Mouse (Mus musculus): Measurements from ENCODE around the gene Gm6685. TPM values are rescaled to one million over a fixed set of nuclear protein-coding genes. Genes with fewer than 3 reads are reported as not detected.
A peak's percentile ranks its signal among the peaks of the same experiment; 100 is the strongest.
"Not testable (repeated sequence)": the region's sequence is repeated elsewhere in the genome, so short reads cannot be mapped to it uniquely, and the experiment has no call there.

Gm6685 gene
- total RNA-seq (2021), result 1 to 10 TPM; 4.2 to 5.0 TPM
- long read RNA-seq, experiment 1, result 0 reads
- long read RNA-seq, experiment 2, result 0 reads

DNA sequence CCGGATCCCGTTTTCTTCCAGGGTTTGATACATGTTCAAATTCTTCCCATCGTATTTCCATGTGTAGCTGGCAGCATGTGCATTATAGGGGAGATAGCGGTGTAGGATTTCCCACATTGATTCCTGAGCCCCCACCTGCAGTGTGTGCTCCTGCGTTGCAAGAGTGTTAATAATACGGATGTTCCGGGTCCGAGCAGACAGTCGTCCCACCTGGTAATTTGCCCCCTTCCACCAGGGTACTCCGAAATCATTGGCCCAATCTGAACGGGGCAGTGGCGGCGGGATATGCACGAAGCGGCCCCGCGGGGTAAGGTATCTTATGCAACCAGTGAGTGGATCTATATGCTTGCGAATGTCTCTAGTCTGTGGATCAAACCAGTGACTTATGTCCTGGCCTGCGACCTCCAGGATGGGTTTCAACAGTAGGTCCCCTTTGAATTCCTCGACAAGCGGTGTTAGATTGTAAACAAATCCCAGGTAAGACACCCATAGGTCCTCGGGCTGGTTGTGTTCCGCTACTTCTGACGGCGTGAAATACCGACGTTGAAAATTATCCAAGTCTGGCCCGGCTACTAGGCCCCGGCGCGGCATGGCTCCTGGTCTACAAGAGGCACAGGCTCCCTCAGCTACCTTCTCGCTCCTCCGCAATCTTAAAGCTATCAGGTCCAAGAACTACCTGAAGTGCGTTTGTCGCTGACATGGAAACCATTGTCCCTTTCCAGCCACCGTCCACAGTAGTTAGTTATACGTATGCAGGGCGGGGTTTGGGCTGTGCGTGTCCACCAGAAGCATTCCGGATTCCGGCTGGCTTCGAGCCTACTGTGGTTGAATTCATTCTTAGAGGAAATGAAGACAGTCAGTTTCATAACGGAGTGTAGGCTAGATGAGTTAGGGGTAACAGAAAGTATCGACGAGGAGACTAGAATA is at the start of gene Gm6685:
Gene Gm6685 (minus strand): TSS at position 644 of the 927 bp plus-strand sequence.
- DNase-seq (ENCODE audit: low spot score), result not testable (repeated sequence)

DNA sequence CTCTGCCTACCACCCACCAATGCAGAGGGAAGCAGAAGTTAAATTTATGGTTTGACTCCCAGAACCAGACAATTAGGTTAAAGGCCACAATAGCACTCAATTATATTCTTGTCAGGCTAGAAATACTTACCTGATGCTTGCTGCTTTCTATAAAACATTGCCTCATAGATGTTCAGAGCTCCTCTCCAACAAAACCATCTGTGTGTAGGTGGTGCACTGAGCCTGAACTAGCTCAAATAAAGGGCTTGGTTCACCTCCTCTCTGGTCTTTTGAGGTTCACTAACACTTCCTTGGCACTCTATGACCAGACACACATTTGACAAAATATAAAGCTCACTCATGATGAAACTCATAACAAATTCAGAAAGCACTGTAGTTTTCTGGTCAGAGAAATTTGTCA is 36.2 kb upstream of the Gm6685 start:
- no peak for DNase-seq (ENCODE audit: low spot score)

DNA sequence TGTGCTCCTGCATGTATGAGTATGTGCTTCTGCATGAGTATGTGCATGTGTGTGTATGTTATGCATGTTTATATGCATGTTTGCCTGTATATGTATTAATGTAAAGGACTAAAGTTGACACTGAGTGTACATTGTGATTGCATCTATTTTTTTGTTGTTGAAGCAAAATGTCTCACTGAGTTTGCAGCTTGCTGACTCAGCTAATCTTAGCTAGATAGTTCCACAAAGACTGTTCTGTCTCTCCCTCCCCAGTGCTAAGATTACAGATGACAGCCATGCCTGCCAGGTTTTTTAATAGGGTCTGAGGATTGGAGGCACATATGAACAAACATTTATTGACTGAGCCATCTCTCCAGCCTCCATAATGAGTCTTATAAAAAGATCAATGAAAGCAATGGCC is 35.0 kb upstream of the Gm6685 start:
- DNase-seq (ENCODE audit: low spot score), result no peak

DNA sequence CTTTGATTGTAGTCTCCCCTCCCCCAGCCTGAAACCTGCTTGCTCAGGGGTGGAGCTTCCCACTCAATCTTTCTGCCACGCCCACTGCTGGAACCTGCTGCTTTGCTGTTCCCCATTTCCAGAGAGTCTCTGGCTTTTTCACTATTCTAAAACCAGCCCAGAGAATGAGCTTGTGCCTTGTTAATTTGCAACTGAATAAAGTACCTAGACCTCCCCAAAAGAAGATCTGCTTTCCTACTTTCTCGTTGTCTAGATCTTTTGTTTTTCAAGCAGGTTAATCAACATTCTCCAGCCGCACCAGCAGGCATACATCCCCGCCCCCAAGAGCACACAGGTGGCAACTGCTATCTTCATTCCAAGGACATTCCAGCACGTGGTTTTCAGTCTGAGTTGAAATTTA is 31.7 kb upstream of the Gm6685 start:
- not testable (repeated sequence) for DNase-seq (ENCODE audit: low spot score)

DNA sequence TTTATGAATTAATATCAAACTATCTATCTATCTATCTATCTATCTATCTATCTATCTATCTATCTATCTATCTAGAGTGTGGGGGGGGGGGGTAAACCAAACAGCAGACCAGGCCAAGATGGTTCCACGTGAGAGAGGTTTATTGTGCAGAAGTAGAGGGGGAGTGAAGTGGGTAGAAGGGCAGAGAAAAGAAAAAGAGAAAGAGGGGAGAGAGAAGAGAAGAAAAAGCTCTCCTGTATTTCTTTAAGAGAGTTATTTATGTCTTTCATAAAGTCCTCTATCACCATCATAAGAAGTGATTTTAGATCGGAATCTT is 26.2 kb upstream of the Gm6685 start:
- no peak for DNase-seq (ENCODE audit: low spot score)

DNA sequence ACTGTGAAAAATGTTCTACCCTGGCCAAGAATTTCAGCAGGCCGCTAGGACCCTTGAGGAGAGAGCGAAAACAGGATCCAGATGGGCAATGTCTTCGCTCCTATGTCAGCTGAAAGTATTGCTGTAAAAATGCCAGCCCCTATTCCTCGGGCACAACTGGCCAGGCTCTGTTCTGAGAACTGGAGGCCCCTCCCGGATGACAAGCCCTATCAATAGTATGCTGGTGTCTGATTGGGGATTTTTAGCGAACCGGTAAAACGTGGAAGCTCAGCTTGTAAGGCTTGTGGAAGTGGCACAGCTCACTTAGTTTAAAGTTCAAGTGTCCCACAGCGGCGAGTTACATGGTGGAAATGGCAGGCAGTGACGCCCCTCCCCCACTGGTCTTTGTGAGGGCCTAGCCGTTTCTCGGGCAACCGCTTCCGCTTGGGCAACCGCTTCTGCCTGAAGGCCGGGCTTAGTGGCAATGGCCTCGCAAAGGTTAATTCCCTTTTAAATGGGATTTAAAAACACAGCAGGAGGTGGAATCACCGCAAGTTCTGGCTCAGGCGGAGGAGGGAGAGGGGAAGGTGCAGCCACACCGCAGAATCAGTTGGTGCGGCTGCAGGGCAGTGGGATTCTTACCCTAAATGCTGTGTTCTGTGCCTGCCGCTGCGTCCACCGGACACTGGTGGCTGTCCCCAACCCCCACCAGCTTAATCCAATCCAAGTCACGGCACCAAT is 25.7 kb upstream of the Gm6685 start:
- peak; percentile 69 for DNase-seq (ENCODE audit: low spot score)

DNA sequence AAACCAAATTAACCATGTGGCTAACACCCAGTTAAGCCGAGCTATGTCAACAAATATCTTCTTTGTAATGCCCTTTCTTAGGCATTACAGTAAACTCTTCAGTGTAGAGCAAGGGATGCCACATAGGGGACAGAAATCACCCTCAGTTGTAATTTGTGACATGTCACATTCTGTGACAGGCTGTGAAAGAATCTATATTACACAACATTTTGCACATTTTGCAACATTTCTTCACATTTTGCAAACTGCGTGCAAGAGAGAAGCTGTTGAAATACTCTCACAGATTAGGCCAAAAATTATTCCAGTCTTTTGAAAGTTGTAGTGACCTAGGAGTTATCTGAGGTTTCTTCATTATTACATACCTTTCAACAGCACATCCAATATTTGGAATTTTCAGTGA is 3.8 kb upstream of the Gm6685 start:
- DNase-seq (ENCODE audit: low spot score), result no peak

DNA sequence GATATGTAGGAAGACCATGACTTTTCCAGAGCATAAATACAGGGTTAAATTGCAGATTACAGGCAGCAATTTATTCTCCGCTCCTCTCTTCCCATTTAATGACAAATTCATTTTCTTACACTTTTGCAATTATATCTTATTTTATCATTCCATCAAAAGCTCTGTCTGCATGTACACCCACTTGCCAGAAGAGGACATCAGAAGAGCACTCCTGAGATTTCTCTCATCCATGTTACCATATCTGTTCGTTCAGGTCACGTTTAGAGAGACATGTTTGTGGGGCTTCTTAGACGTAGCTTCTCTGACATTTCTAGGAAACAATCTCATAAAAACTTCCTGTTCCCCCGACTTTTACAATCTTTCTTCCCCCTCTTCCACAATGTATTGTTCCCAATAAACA is 2.2 kb upstream of the Gm6685 start:
- no peak for DNase-seq (ENCODE audit: low spot score)

DNA sequence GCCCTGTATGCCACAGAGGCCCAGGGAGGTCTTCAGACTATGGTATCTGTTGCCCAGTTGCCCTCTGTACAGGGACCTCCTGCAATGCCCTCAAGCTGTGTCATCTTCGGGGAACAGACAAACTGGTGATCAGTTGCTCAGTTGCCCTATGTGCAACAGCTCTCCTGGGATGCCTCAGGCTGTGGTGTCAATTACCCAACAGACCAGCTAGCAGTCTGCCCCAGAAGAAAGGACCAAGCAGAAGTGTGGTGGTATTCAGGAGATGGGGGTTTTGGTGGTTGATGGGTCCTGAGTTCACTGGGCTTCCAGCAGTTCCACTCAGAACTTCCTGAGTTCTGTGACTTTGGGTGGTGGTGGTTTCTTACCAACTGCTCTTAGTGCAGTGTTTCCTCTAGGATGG is 11.8 kb downstream of the Gm6685 start:
- DNase-seq (ENCODE audit: low spot score), result no peak

DNA sequence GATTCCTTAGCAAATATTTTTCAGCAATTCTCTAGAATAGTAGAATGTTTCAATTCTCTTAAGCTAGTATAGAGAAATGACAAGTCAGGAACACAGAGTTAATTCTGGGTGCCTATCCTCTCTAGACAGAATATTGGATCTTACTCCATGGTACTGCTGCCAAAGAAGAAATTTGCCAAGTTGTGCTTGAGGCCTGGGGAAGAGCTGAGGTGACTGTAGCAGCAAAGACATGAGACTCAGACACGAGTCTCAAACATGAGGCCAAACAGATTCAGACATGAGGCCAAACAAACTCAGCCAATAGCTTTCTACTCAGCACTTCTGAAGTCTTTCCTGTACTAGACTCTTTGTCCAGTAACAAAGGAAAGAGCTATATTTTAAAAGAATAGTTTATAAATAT is 26.3 kb downstream of the Gm6685 start:
- no peak for DNase-seq (ENCODE audit: low spot score)

DNA sequence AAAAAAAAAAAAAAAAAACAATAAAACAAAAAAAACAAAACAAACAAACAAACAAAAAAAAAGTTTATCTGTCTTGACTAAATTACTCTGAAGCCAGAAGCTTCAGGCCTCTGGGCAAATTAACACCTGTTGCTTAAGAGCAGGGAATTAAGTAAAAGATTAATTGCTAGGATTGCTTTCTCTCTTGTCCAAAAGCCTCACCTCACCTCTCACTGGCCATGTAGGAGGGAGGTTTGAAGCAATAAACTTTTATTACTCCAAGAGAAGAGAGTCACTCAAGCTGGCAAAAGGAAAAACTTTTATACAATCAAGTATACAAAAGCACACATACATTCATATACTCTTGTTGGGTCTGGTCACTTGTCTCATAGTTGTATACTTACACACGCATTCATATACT is 31.9 kb downstream of the Gm6685 start:
- no peak for DNase-seq (ENCODE audit: low spot score)

DNA sequence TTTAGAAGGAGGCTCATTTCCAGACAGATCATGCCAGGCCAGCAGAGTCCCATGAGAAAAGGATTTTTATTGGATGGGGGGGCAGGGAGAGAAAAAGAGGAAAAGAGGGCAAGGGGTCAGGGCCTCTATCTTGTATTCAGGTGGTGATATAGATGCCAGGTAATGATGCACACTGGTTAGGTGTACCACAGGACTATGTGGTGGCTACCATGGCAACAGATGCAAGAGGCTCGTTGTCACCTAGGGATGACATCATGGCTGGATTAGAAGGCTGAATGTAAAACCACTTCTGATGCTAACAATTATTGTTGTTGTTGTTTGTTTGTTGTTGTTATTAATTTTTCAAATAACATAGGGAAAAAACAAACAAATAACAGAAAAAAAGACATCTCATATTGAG is 49.2 kb downstream of the Gm6685 start:
- no peak for DNase-seq (ENCODE audit: low spot score)

Other genes starting within 250 kb of the Gm6685 start
- 10 to 100 TPM in 1 of 2 experiments, 1 to 10 TPM in 1; 5.9 to 10.2 TPM for gene Ccdc85a, start 244.5 kb upstream of the Gm6685 start, total RNA-seq (2021)

All from gastrocnemius, adult 18-20 months (tissue).